ENCODE assay signal across 8 mouse cellular contexts in genomic region chr4:106749699-106750098, GRCm38 (mm10). TPM values are rescaled to one million over a fixed set of nuclear protein-coding genes. Genes with fewer than 3 reads are reported as not detected.
DNase-seq lines count a peak whose midpoint lies in the region; ATAC-seq and TF ChIP-seq lines count a peak whose summit lies in the region.

No protein-coding gene starts in this region.

- no peak overlapping the region for H3K9ac ChIP-seq in forebrain, embryonic 12.5 days
- no peak overlapping the region; the same call in 1 of the 2 replicates for H3K9ac ChIP-seq in heart, embryonic 16.5 days (ENCODE audit: low read length)
- H3K9ac ChIP-seq in liver, embryonic 14.5 days (replicated peaks): no peak overlapping the region
- H3K9ac ChIP-seq in neural tube, embryonic 13.5 days: peak overlapping the region; percentile 46; the same call in 1 of the 2 replicates

- peak; percentile 91 for ATAC-seq in forebrain, embryonic 12.5 days (ENCODE audit: low FRiP score)
- peak; percentile 53; the same call in 1 of the 2 replicates for ATAC-seq in heart, embryonic 16.5 days (replicated peaks; ENCODE audit: extremely low read depth, insufficient read depth, low FRiP score)
- 0 out of 2 replicates have a peak, but pooled peaks have one; percentile 51 for ATAC-seq in liver, embryonic 14.5 days (ENCODE audit: insufficient read depth)
- peak; percentile 85 for ATAC-seq in neural tube, embryonic 13.5 days (ENCODE audit: low read depth)

- DNase-seq in c-Kit-positive CD71-positive TER-119-negative erythroid progenitor cells, embryonic 14.5 days (ENCODE audit: low read depth): peak; percentile 46
- peak; percentile 51 to 75 for DNase-seq in kidney, postnatal 36 days
- peak in 2 of 3 experiments; percentile 7 to 24 for DNase-seq in liver, embryonic 14.5 days (ENCODE audit: low read depth in 3 of 3, low spot score in 3 of 3)
- DNase-seq in thymus, postnatal 25 days: peak; percentile 47

- TF ChIP-seq CTCF in E14TG2a.4 (conservative IDR thresholded peaks at IDR 0.05; ENCODE audit: low read length): peak; percentile 78
- peak; percentile 87 for TF ChIP-seq CTCF in liver, embryonic 14.5 days (IDR thresholded peaks at IDR 0.05; ENCODE audit: low read depth)

- peaks cover 37% of the 10 kb centered on the region for H3K4me1 ChIP-seq in E14TG2a.4 (replicated peaks; ENCODE audit: low read depth, low read length)
- peaks cover 18% of the 10 kb centered on the region for H3K4me1 ChIP-seq in forebrain, embryonic 12.5 days
- H3K4me1 ChIP-seq in heart, embryonic 16.5 days (ENCODE audit: control insufficient read depth, insufficient read depth, low read length): no peaks in the 10 kb centered on the region
- H3K4me1 ChIP-seq in liver, embryonic 14.5 days (replicated peaks; ENCODE audit: control insufficient read depth in 2 of 2, insufficient read depth in 2 of 2, low read length in 1 of 2): no peaks in the 10 kb centered on the region
- peaks cover 28% of the 10 kb centered on the region for H3K4me1 ChIP-seq in neural tube, embryonic 13.5 days (replicated peaks)

- no peak overlapping the region; the same call in 1 of the 2 replicates for H3K4me3 ChIP-seq in E14TG2a.4 (replicated peaks; ENCODE audit: low read length)
- H3K4me3 ChIP-seq in forebrain, embryonic 12.5 days (replicated peaks): peak overlapping the region; percentile 18; the same call in 1 of the 2 replicates
- peak overlapping the region; percentile 17; the same call in 1 of the 2 replicates for H3K4me3 ChIP-seq in heart, embryonic 16.5 days (ENCODE audit: low read length)
- no peak overlapping the region for H3K4me3 ChIP-seq in liver, embryonic 14.5 days (ENCODE audit: insufficient read depth in 1 of 2, low read depth in 2 of 2, low read length in 2 of 2)
- peak overlapping the region; percentile 23 for H3K4me3 ChIP-seq in neural tube, embryonic 13.5 days

- no peaks in the 10 kb centered on the region for H3K27me3 ChIP-seq in E14TG2a.4 (ENCODE audit: insufficient read depth, low read length)
- H3K27me3 ChIP-seq in forebrain, embryonic 12.5 days: no peaks in the 10 kb centered on the region
- H3K27me3 ChIP-seq in heart, embryonic 16.5 days (ENCODE audit: control insufficient read depth, insufficient read depth, low read length): no peaks in the 10 kb centered on the region
- H3K27me3 ChIP-seq in liver, embryonic 14.5 days (ENCODE audit: control insufficient read depth, insufficient read depth, low read length): no peaks in the 10 kb centered on the region
- no peaks in the 10 kb centered on the region for H3K27me3 ChIP-seq in neural tube, embryonic 13.5 days

- H3K4me2 ChIP-seq in forebrain, embryonic 12.5 days: peak overlapping the region; percentile 26
- peak overlapping the region; percentile 45 for H3K4me2 ChIP-seq in heart, embryonic 16.5 days (ENCODE audit: low read depth, low read length)
- no peak overlapping the region for H3K4me2 ChIP-seq in liver, embryonic 14.5 days (ENCODE audit: low read depth)
- peak overlapping the region; percentile 45 for H3K4me2 ChIP-seq in neural tube, embryonic 13.5 days

- no peak for TF ChIP-seq EP300 in liver, embryonic 14.5 days (IDR thresholded peaks at IDR 0.05; ENCODE audit: low read depth)

- H3K9me3 ChIP-seq in E14TG2a.4 (ENCODE audit: low read length): no peaks in the 10 kb centered on the region
- no peaks in the 10 kb centered on the region for H3K9me3 ChIP-seq in forebrain, embryonic 12.5 days
- H3K9me3 ChIP-seq in heart, embryonic 16.5 days (replicated peaks; ENCODE audit: control insufficient read depth, low read length): no peaks in the 10 kb centered on the region
- H3K9me3 ChIP-seq in liver, embryonic 14.5 days (ENCODE audit: control insufficient read depth, low read length): no peaks in the 10 kb centered on the region
- H3K9me3 ChIP-seq in neural tube, embryonic 13.5 days: no peaks in the 10 kb centered on the region

- WGBS in forebrain, embryonic 12.5 days: 2% methylated on average over 7 of the region's 7 CpGs
- WGBS in heart, embryonic 16.5 days: 5% methylated on average over 7 of the region's 7 CpGs
- 19% methylated on average over 7 of the region's 7 CpGs for WGBS in liver, embryonic 14.5 days (ENCODE audit: insufficient replicate concordance)
- WGBS in neural tube, embryonic 13.5 days: 3% methylated on average over 7 of the region's 7 CpGs

- peaks cover 8% of the 10 kb centered on the region; the same call in 1 of the 2 replicates for H3K36me3 ChIP-seq in E14TG2a.4 (ENCODE audit: insufficient read depth, low read length)
- H3K36me3 ChIP-seq in forebrain, embryonic 12.5 days (replicated peaks): no peaks in the 10 kb centered on the region
- 0 out of 2 replicates have a peak, but pooled peaks cover 2% of the 10 kb centered on the region for H3K36me3 ChIP-seq in heart, embryonic 16.5 days (ENCODE audit: control insufficient read depth, insufficient read depth)
- no peaks in the 10 kb centered on the region for H3K36me3 ChIP-seq in liver, embryonic 14.5 days (replicated peaks; ENCODE audit: control insufficient read depth, insufficient read depth, low read depth)
- H3K36me3 ChIP-seq in neural tube, embryonic 13.5 days: no peaks in the 10 kb centered on the region

- no peak overlapping the region for H3K27ac ChIP-seq in forebrain, embryonic 12.5 days
- no peak overlapping the region for H3K27ac ChIP-seq in heart, embryonic 16.5 days (ENCODE audit: low read length)
- H3K27ac ChIP-seq in liver, embryonic 14.5 days: no peak overlapping the region
- H3K27ac ChIP-seq in neural tube, embryonic 13.5 days (replicated peaks): 0 out of 2 replicates have a peak overlapping the region, but pooled peaks have one; percentile 2

RNA-seq across cellular contexts. Expression of gene Fam151a, which starts 16.0 kb away (rescaled TPM):
- polyA plus RNA-seq in forebrain, embryonic 12.5 days (2016; fragmentation: Nextera tagmentation; extraction: Ambion mirVana): not detected in 2 replicates
- polyA plus RNA-seq in heart, embryonic 16.5 days (2015; fragmentation: Nextera tagmentation; extraction: Ambion mirVana): 0.24 TPM in 1 of 2 replicates, not detected in the other
- polyA plus RNA-seq in liver, embryonic 14.5 days (2012; rRNA removed): 0.03 and 0.06 TPM in 2 replicates
- not detected in 2 replicates for polyA plus RNA-seq in liver, embryonic 14.5 days (2014; fragmentation: Nextera tagmentation; extraction: Ambion mirVana)
- polyA plus RNA-seq in neural tube, embryonic 13.5 days (2015; fragmentation: Nextera tagmentation; extraction: Ambion mirVana): not detected in 2 replicates

RNA-seq across cellular contexts. Expression of gene Mroh7, which starts 19.0 kb away (rescaled TPM):
- polyA plus RNA-seq in forebrain, embryonic 12.5 days (2016; fragmentation: Nextera tagmentation; extraction: Ambion mirVana): 0.14 and 0.28 TPM in 2 replicates
- 0.42 and 0.54 TPM in 2 replicates for polyA plus RNA-seq in heart, embryonic 16.5 days (2015; fragmentation: Nextera tagmentation; extraction: Ambion mirVana)
- polyA plus RNA-seq in liver, embryonic 14.5 days (2012; rRNA removed): 0.16 and 0.22 TPM in 2 replicates
- 0.06 and 0.14 TPM in 2 replicates for polyA plus RNA-seq in liver, embryonic 14.5 days (2014; fragmentation: Nextera tagmentation; extraction: Ambion mirVana)
- 0.54 and 0.61 TPM in 2 replicates for polyA plus RNA-seq in neural tube, embryonic 13.5 days (2015; fragmentation: Nextera tagmentation; extraction: Ambion mirVana)

RNA-seq across cellular contexts. Expression of gene Acot11, which starts 55.1 kb away (rescaled TPM):
- 1.4 TPM in 2 replicates for polyA plus RNA-seq in forebrain, embryonic 12.5 days (2016; fragmentation: Nextera tagmentation; extraction: Ambion mirVana)
- polyA plus RNA-seq in heart, embryonic 16.5 days (2015; fragmentation: Nextera tagmentation; extraction: Ambion mirVana): 7.9 and 8.1 TPM in 2 replicates
- 3.9 and 4.1 TPM in 2 replicates for polyA plus RNA-seq in liver, embryonic 14.5 days (2012; rRNA removed)
- polyA plus RNA-seq in liver, embryonic 14.5 days (2014; fragmentation: Nextera tagmentation; extraction: Ambion mirVana): 4.1 and 5.1 TPM in 2 replicates
- 1.5 and 1.7 TPM in 2 replicates for polyA plus RNA-seq in neural tube, embryonic 13.5 days (2015; fragmentation: Nextera tagmentation; extraction: Ambion mirVana)

Comparison
In these comparisons a context has a peak if more than half of its experiments do, and no peak if none do; other contexts are left out.
1. H3K4me3 ChIP-seq: peak in forebrain, embryonic 12.5 days (single experiment), heart, embryonic 16.5 days (single experiment) and neural tube, embryonic 13.5 days (single experiment); none in E14TG2a.4 (single experiment) and liver, embryonic 14.5 days (0 of 2).
2. Peak in every context shown above with its lines, with median percentiles within 50 percentile points of each other: DNase-seq and ATAC-seq.